Mouse (Mus musculus) megakaryocyte, embryonic 14.5 days (primary cell): ENCODE measurements around the gene Cish. TPM values are rescaled to one million over a fixed set of nuclear protein-coding genes. Genes with fewer than 3 reads are reported as not detected.
A peak's percentile ranks its signal among the peaks of the same experiment; 100 is the strongest.

Experiments
- H3K27me3 ChIP-seq: replicated peaks from 2 replicates; pipeline ENCODE3; 2012; ENCODE audit warnings: inconsistent platforms
- H3K36me3 ChIP-seq: replicated peaks from 2 replicates; pipeline ENCODE3; 2012; ENCODE audit warnings: low read length, inconsistent platforms, mixed read lengths
- H3K4me1 ChIP-seq: 2 replicates; pipeline ENCODE4 v1.6.1; 2012; ENCODE audit warnings: inconsistent platforms
- H3K4me3 ChIP-seq: replicated peaks from 2 replicates; pipeline ENCODE3; 2012; ENCODE audit warnings: moderate library complexity, mild to moderate bottlenecking, inconsistent platforms
- H3K9me3 ChIP-seq: 2 replicates; pipeline ENCODE4 v1.6.1; 2012; ENCODE audit warnings: inconsistent platforms
- FLI1 ChIP-seq: IDR thresholded peaks from 2 replicates; pipeline ENCODE4 v1.6.1; 2012; ENCODE audit warnings: low read length, inconsistent platforms, mixed read lengths
- GATA1 ChIP-seq: IDR thresholded peaks from 3 replicates; pipeline ENCODE4 v1.6.1; 2012; ENCODE audit warnings: mixed read lengths, low read length, inconsistent platforms, borderline replicate concordance
- polyA plus RNA-seq: library from polyadenylated mRNA; stranded (reverse); fragments of >175 nt; gene quantifications from 2 replicates; pipeline ENCODE4 v1.2.3, GENCODE M21; 2012; ENCODE audit warnings: low replicate concordance; ENCODE audit not compliant: insufficient read depth

Gene Cish
- polyA plus RNA-seq, 1 experiment = 47.7 TPM

- Histone ChIP-seq H3K4me3 (peak overlapping the region; percentile 82), H3K4me1 (peaks cover 83% of the 10 kb centered on the region), H3K36me3 (peaks cover 56% of the 10 kb centered on the region), H3K27me3 (no peaks in the 10 kb centered on the region), H3K9me3 (no peaks in the 10 kb centered on the region)
- TF ChIP-seq FLI1 (no peak), GATA1 (no peak)
Measured at GRCm38 (mm10) chr9:107285009-107285408, 10.8 kb upstream of the Cish start.

- TF ChIP-seq FLI1 = no peak
- TF ChIP-seq GATA1 = no peak
- Histone ChIP-seq H3K27me3 (peaks cover under 1% of the 10 kb centered on the region), H3K4me3 (peak overlapping the region; percentile 96), H3K36me3 (peaks cover 46% of the 10 kb centered on the region), H3K4me1 (peaks cover 69% of the 10 kb centered on the region), H3K9me3 (no peaks in the 10 kb centered on the region)
Measured at GRCm38 (mm10) chr9:107287294-107287693, 8.5 kb upstream of the Cish start.

GRCm38 (mm10) chr9:107288105-107288650 lies 7.6 kb upstream of the Cish start:
- Histone ChIP-seq H3K9me3 (no peaks in the 10 kb centered on the region), H3K4me1 (peaks cover 66% of the 10 kb centered on the region), H3K27me3 (peaks cover 7% of the 10 kb centered on the region), H3K36me3 (peaks cover 41% of the 10 kb centered on the region), H3K4me3 (peak overlapping the region; percentile 96)
- TF ChIP-seq GATA1 (no peak), FLI1 (no peak)

GRCm38 (mm10) chr9:107288711-107289110 lies 7.1 kb upstream of the Cish start:
- Histone ChIP-seq H3K27me3 (peaks cover 7% of the 10 kb centered on the region), H3K36me3 (peaks cover 39% of the 10 kb centered on the region), H3K4me1 (peaks cover 65% of the 10 kb centered on the region), H3K4me3 (peak overlapping the region; percentile 96), H3K9me3 (no peaks in the 10 kb centered on the region)
- TF ChIP-seq FLI1 = no peak
- TF ChIP-seq GATA1 = no peak

GRCm38 (mm10) chr9:107289211-107290076 lies 6.4 kb upstream of the Cish start, which contains the start of gene Mapkapk3:
Gene Mapkapk3, minus strand, starts transcription at chr9:107289877.
- no peaks in the 10 kb centered on the region for H3K9me3 ChIP-seq
- TF ChIP-seq GATA1 (no peak), FLI1 (no peak)
- peaks cover 68% of the 10 kb centered on the region for H3K4me1 ChIP-seq
- H3K27me3 ChIP-seq = peaks cover 7% of the 10 kb centered on the region
- H3K4me3 ChIP-seq = peak within 1 kb of the TSS; percentile 96
- H3K36me3 ChIP-seq = peaks cover 34% of the 10 kb centered on the region

GRCm38 (mm10) chr9:107290897-107291296 lies 4.9 kb upstream of the Cish start:
- Histone ChIP-seq H3K4me1 (peaks cover 66% of the 10 kb centered on the region), H3K27me3 (peaks cover 7% of the 10 kb centered on the region), H3K4me3 (no peak overlapping the region), H3K36me3 (peaks cover 23% of the 10 kb centered on the region), H3K9me3 (no peaks in the 10 kb centered on the region)
- TF ChIP-seq FLI1 (no peak), GATA1 (no peak)

- Histone ChIP-seq H3K4me3 (peak overlapping the region; percentile 86), H3K36me3 (peaks cover 12% of the 10 kb centered on the region), H3K4me1 (peaks cover 54% of the 10 kb centered on the region), H3K27me3 (peaks cover 7% of the 10 kb centered on the region), H3K9me3 (no peaks in the 10 kb centered on the region)
- TF ChIP-seq FLI1 (no peak), GATA1 (no peak)
Measured at GRCm38 (mm10) chr9:107294249-107294648, 1.6 kb upstream of the Cish start.

GRCm38 (mm10) chr9:107295616-107296015 lies 210 bp upstream of the Cish start:
- Histone ChIP-seq H3K4me3 (peak overlapping the region; percentile 97), H3K36me3 (peaks cover 26% of the 10 kb centered on the region), H3K27me3 (peaks cover 7% of the 10 kb centered on the region), H3K9me3 (no peaks in the 10 kb centered on the region), H3K4me1 (peaks cover 59% of the 10 kb centered on the region)
- TF ChIP-seq GATA1 = no peak
- TF ChIP-seq FLI1 = no peak

- Histone ChIP-seq H3K9me3 (no peaks in the 10 kb centered on the region), H3K27me3 (peaks cover 7% of the 10 kb centered on the region), H3K36me3 (peaks cover 30% of the 10 kb centered on the region), H3K4me3 (peak overlapping the region; percentile 97), H3K4me1 (peaks cover 61% of the 10 kb centered on the region)
- no peak for TF ChIP-seq GATA1
- no peak for TF ChIP-seq FLI1
Measured at GRCm38 (mm10) chr9:107296041-107296440, 215 bp downstream of the Cish start.

- peaks cover 65% of the 10 kb centered on the region for H3K4me1 ChIP-seq
- peak overlapping the region; percentile 97 for H3K4me3 ChIP-seq
- no peak for TF ChIP-seq FLI1
- no peak for TF ChIP-seq GATA1
- H3K27me3 ChIP-seq = peaks cover 7% of the 10 kb centered on the region
- H3K9me3 ChIP-seq = no peaks in the 10 kb centered on the region
- peaks cover 35% of the 10 kb centered on the region for H3K36me3 ChIP-seq
Measured at GRCm38 (mm10) chr9:107296501-107296965, 707 bp downstream of the Cish start.
